Mouse (Mus musculus) gonadal fat pad, adult 2 months (tissue): ENCODE results near the gene Gm10665. TPM values are rescaled to one million over a fixed set of nuclear protein-coding genes. Genes with fewer than 3 reads are reported as not detected.
"Not testable (repeated sequence)": the region's sequence is repeated elsewhere in the genome, so short reads cannot be mapped to it uniquely, and the experiment has no call there.

Experiments
- DNase-seq: peaks from one replicate; pipeline ENCODE4 v3.0.0-alpha.2; 2012; ENCODE audit warnings: low read depth
- polyA plus RNA-seq: library from polyadenylated mRNA; depleted of rRNA; stranded (reverse); fragments of >200 nt; gene quantifications from 2 replicates; pipeline ENCODE4 v1.2.3, GENCODE M21; 2012; rRNA removed

Gm10665 gene
- not detected in 2 replicates for polyA plus RNA-seq

GRCm38 (mm10) chr7:22463975-22464374 is at the start of gene Gm10665:
Gm10665 (minus strand) TSS chr7:22464075.
- not testable (repeated sequence) for DNase-seq

- not testable (repeated sequence) for DNase-seq
These were observed 35.7 kb upstream of the Gm10665 start, which contains the start of gene Vmn1r151 for GRCm38 (mm10) chr7:22499578-22499977. Vmn1r151 (minus strand) TSS chr7:22499678.

GRCm38 (mm10) chr7:22438129-22438528 is 25.7 kb downstream of the Gm10665 start, which contains the start of gene Vmn1r149:
Vmn1r149 (minus strand) TSS chr7:22438229.
- DNase-seq = not testable (repeated sequence)

GRCm38 (mm10) chr7:22413283-22413682 is 50.6 kb downstream of the Gm10665 start, which contains the start of gene Vmn1r148:
Vmn1r148 (plus strand) TSS chr7:22413583.
- not testable (repeated sequence) for DNase-seq

Other genes with a start within 250 kb of the Gm10665 start
- gene Gm8453, start 234.6 kb downstream of the Gm10665 start, polyA plus RNA-seq = not detected in 2 replicates
- not detected in 2 replicates for gene Gm4187, start 134.4 kb downstream of the Gm10665 start, polyA plus RNA-seq
- not detected in 2 replicates for gene Gm8660, start 93.0 kb downstream of the Gm10665 start, polyA plus RNA-seq
- gene Vmn1r148, start 50.5 kb downstream of the Gm10665 start, polyA plus RNA-seq = not detected in 2 replicates
- gene Vmn1r149, start 25.8 kb downstream of the Gm10665 start, polyA plus RNA-seq = not detected in 2 replicates
- gene Vmn1r151, start 35.6 kb upstream of the Gm10665 start, polyA plus RNA-seq = not detected in 2 replicates
- gene Vmn1r152, start 58.9 kb upstream of the Gm10665 start, polyA plus RNA-seq = not detected in 2 replicates
- not detected in 2 replicates for gene Gm8677, start 70.8 kb upstream of the Gm10665 start, polyA plus RNA-seq
- gene Gm4201, start 101.3 kb upstream of the Gm10665 start, polyA plus RNA-seq = not detected in 2 replicates
- gene Gm4565, start 124.1 kb upstream of the Gm10665 start, polyA plus RNA-seq = not detected in 2 replicates
- not detected in 2 replicates for gene Vmn1r155, start 193.9 kb upstream of the Gm10665 start, polyA plus RNA-seq
- gene Gm8693, start 228.2 kb upstream of the Gm10665 start, polyA plus RNA-seq = not detected in 2 replicates